Mouse (Mus musculus): Measurements from ENCODE around the gene Kif18a. TPM values are rescaled to one million over a fixed set of nuclear protein-coding genes. Genes with fewer than 3 reads are reported as not detected.

Kif18a gene
- polyA plus RNA-seq (2012; rRNA removed) = 0.08 TPM in 1 of 2 replicates, not detected in the other

GRCm38 (mm10) chr2:109280600-109281340, at the start of gene Kif18a, which contains the start of gene Mettl15:
Kif18a (plus strand) TSS chr2:109280738.
Mettl15 (minus strand) TSS chr2:109280748.

Other genes with a start within 250 kb of the Kif18a start
- 0.39 and 0.47 TPM in 2 replicates for gene Mettl15, start within 50 bp of the Kif18a start, polyA plus RNA-seq (2012; rRNA removed)